Mouse (Mus musculus): ENCODE results near the gene Gnb5. TPM values are rescaled to one million over a fixed set of nuclear protein-coding genes. Genes with fewer than 3 reads are reported as not detected.

Gnb5 gene
- total and polyA plus RNA-seq, 3 experiments = 3.1 to 6.5 (median 4.7) TPM

DNA sequence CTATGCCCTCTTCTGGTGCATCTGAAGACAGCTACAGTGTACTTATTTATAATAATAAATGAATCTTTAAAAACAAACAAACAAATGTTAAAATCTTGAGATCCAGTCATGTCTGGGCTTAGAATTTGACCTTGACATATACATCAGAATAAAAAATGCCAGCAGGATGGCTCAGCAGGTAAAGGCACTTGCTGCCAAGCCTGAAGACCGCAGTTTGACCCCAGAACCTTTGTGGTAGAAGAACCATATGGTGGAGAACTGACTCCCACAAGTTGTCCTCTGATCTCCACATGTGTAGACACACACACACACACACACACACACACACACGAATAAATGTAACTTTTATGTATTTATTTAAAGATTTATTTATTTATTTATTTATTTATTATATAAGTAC lies 3.1 kb upstream of the Gnb5 start:
- no peaks in the 10 kb centered on the region for H3K27me3 ChIP-seq (replicated peaks)
- H3K36me3 ChIP-seq (replicated peaks in 1 of 2; ENCODE audit: control insufficient read depth in 1 of 2, insufficient read depth in 1 of 2, low read length in 1 of 2) = peaks cover 0 to 15% of the 10 kb centered on the region in 2 experiments
- H3K9me3 ChIP-seq (replicated peaks; ENCODE audit: low read length) = no peaks in the 10 kb centered on the region
- in situ Hi-C loops (cut with MboI; ENCODE audit: low pct_ligation_motif_present, low pct_unique_long_range_greater_than_20kb, low sequenced_read_pairs) (no loop called here), dilution Hi-C loops (cut with MboI; ENCODE audit: extremely low pct_ligation_motif_present, extremely low pct_unique_long_range_greater_than_20kb, low sequenced_read_pairs) (no loop called here)
- H3K79me2 ChIP-seq (replicated peaks; ENCODE audit: control insufficient read depth, extremely low read depth, insufficient read depth, poor library complexity, severe bottlenecking) = no peaks in the 10 kb centered on the region
- no peak overlapping the region for H3K4me3 ChIP-seq (replicated peaks in 1 of 3; ENCODE audit: low read depth in 2 of 3, low read length in 2 of 3, poor library complexity in 1 of 3)
- no peak overlapping the region for H3K4me2 ChIP-seq (ENCODE audit: insufficient read depth, low read depth, poor library complexity, severe bottlenecking)
- DNase-seq (ENCODE audit: extremely low read depth) = no peak
- peaks cover 0 to 7% of the 10 kb centered on the region in 2 experiments; a peak in 2 of 4 replicates for H3K4me1 ChIP-seq (ENCODE audit: control insufficient read depth in 1 of 2, insufficient read depth in 2 of 2)
- H3K27ac ChIP-seq (ENCODE audit: insufficient read depth, low read depth) = no peak overlapping the region
- TF ChIP-seq ZNF384 (IDR thresholded peaks at IDR 0.05; ENCODE audit: low read depth, low read length) = no peak
- no peak for TF ChIP-seq MAFK (IDR thresholded peaks at IDR 0.05; ENCODE audit: insufficient replicate concordance, low read length)
- no peak for TF ChIP-seq RCOR1 (conservative IDR thresholded peaks at IDR 0.05; ENCODE audit: low read depth, low read length)
- TF ChIP-seq MEF2A (IDR thresholded peaks at IDR 0.05; ENCODE audit: borderline replicate concordance, low read depth, low read length) = no peak
- TF ChIP-seq TCF12 (IDR thresholded peaks at IDR 0.05; ENCODE audit: low read depth, low read length) = no peak
- TF ChIP-seq POLR2AphosphoS2 (IDR thresholded peaks at IDR 0.05; ENCODE audit: low read depth, low read length) = no peak
- TF ChIP-seq GABPA (IDR thresholded peaks at IDR 0.05; ENCODE audit: insufficient replicate concordance, low read depth, low read length) = no peak
- TF ChIP-seq NELFE (IDR thresholded peaks at IDR 0.05; ENCODE audit: low read depth, low read length) = no peak
- no peak for TF ChIP-seq IRF4 (IDR thresholded peaks at IDR 0.05; ENCODE audit: low read depth, low read length)
- no peak for TF ChIP-seq CHD1 (IDR thresholded peaks at IDR 0.05; ENCODE audit: low read depth, low read length)
- no peak for TF ChIP-seq NRF1 (IDR thresholded peaks at IDR 0.05; ENCODE audit: low read depth, low read length)
- no peak for TF ChIP-seq USF1 (IDR thresholded peaks at IDR 0.05; ENCODE audit: low read depth, low read length)
- no peak for TF ChIP-seq RAD21 (IDR thresholded peaks at IDR 0.05; ENCODE audit: low read depth, low read length)
- no peak for TF ChIP-seq KAT2A (IDR thresholded peaks at IDR 0.05; ENCODE audit: insufficient replicate concordance, low read length)
- TF ChIP-seq MYC (IDR thresholded peaks at IDR 0.05; ENCODE audit: low read depth, low read length) = no peak
- H3K9ac ChIP-seq (ENCODE audit: insufficient read depth, low read depth) = no peak overlapping the region

GRCm38 (mm10) chr9:75303701-75304261 lies 2.3 kb upstream of the Gnb5 start:
- H3K9me3 ChIP-seq (replicated peaks; ENCODE audit: low read length) = no peaks in the 10 kb centered on the region
- DNase-seq (ENCODE audit: extremely low read depth) = no peak
- H3K79me2 ChIP-seq (replicated peaks; ENCODE audit: control insufficient read depth, extremely low read depth, insufficient read depth, poor library complexity, severe bottlenecking) = no peaks in the 10 kb centered on the region
- H3K4me2 ChIP-seq (ENCODE audit: insufficient read depth, low read depth, poor library complexity, severe bottlenecking) = peak overlapping the region; percentile 69
- H3K4me1 ChIP-seq (ENCODE audit: control insufficient read depth in 1 of 2, insufficient read depth in 2 of 2) = peaks cover 1 to 7% of the 10 kb centered on the region in 2 experiments; a peak in 3 of 4 replicates
- peak overlapping the region in 2 of 3 experiments; percentile 26 to 43 for H3K4me3 ChIP-seq (replicated peaks in 1 of 3; ENCODE audit: low read depth in 2 of 3, low read length in 2 of 3, poor library complexity in 1 of 3)
- H3K9ac ChIP-seq (ENCODE audit: insufficient read depth, low read depth) = peak overlapping the region; percentile 31; the same call in 1 of the 2 replicates
- no peak for TF ChIP-seq UBTF (IDR thresholded peaks at IDR 0.05; ENCODE audit: low read depth, low read length)
- TF ChIP-seq KAT2A (IDR thresholded peaks at IDR 0.05; ENCODE audit: insufficient replicate concordance, low read length) = no peak
- TF ChIP-seq RAD21 (IDR thresholded peaks at IDR 0.05; ENCODE audit: low read depth, low read length) = no peak
- TF ChIP-seq CTCF (conservative IDR thresholded peaks at IDR 0.05 in 1 of 2, IDR thresholded peaks at IDR 0.05 in 1 of 2; ENCODE audit: low read depth in 2 of 2, low read length in 2 of 2) = no peak
- no peak for TF ChIP-seq ETS1 (conservative IDR thresholded peaks at IDR 0.05; ENCODE audit: low read depth, low read length)
- peak; percentile 71 for TF ChIP-seq POLR2A (IDR thresholded peaks at IDR 0.05; ENCODE audit: low read depth, low read length)
- TF ChIP-seq BHLHE40 (IDR thresholded peaks at IDR 0.05; ENCODE audit: low read depth, low read length) = 0 out of 2 replicates have a peak, but pooled peaks have one; percentile 20
- 0 out of 2 replicates have a peak, but pooled peaks have one; percentile 12 for TF ChIP-seq EP300 (IDR thresholded peaks at IDR 0.05; ENCODE audit: low read length)
- TF ChIP-seq MXI1 (IDR thresholded peaks at IDR 0.05; ENCODE audit: low read depth, low read length) = no peak; the same call in 1 of the 2 replicates
- TF ChIP-seq ZKSCAN1 (IDR thresholded peaks at IDR 0.05; ENCODE audit: borderline replicate concordance, low read depth, low read length) = no peak
- 0 out of 2 replicates have a peak, but pooled peaks have one; percentile 26 for TF ChIP-seq TBP (conservative IDR thresholded peaks at IDR 0.05; ENCODE audit: low read depth, low read length)
- 0 out of 2 replicates have a peak, but pooled peaks have one; percentile 44 for TF ChIP-seq RCOR1 (conservative IDR thresholded peaks at IDR 0.05; ENCODE audit: low read depth, low read length)
- peak; percentile 57; the same call in 1 of the 2 replicates for TF ChIP-seq TCF12 (IDR thresholded peaks at IDR 0.05; ENCODE audit: low read depth, low read length)
- 0 out of 2 replicates have a peak, but pooled peaks have one; percentile 37 for TF ChIP-seq HCFC1 (IDR thresholded peaks at IDR 0.05; ENCODE audit: low read depth, low read length)
- TF ChIP-seq SIN3A (IDR thresholded peaks at IDR 0.05; ENCODE audit: low read length) = peak; percentile 57
- no peak for TF ChIP-seq SMC3 (IDR thresholded peaks at IDR 0.05; ENCODE audit: low read depth, low read length)
- no peak for TF ChIP-seq USF1 (IDR thresholded peaks at IDR 0.05; ENCODE audit: low read depth, low read length)
- TF ChIP-seq USF2 (conservative IDR thresholded peaks at IDR 0.05; ENCODE audit: low read depth, low read length) = 0 out of 2 replicates have a peak, but pooled peaks have one; percentile 4
- TF ChIP-seq JUN (IDR thresholded peaks at IDR 0.05; ENCODE audit: insufficient read depth, low read depth, low read length) = no peak
- TF ChIP-seq NELFE (IDR thresholded peaks at IDR 0.05; ENCODE audit: low read depth, low read length) = 0 out of 2 replicates have a peak, but pooled peaks have one; percentile 58
- no peak for TF ChIP-seq MAFK (IDR thresholded peaks at IDR 0.05; ENCODE audit: insufficient replicate concordance, low read length)
- TF ChIP-seq ELF1 (IDR thresholded peaks at IDR 0.05; ENCODE audit: low read depth, low read length) = no peak
- in situ Hi-C loops (cut with MboI; ENCODE audit: low pct_ligation_motif_present, low pct_unique_long_range_greater_than_20kb, low sequenced_read_pairs) = no loop called here
- dilution Hi-C loops (cut with MboI; ENCODE audit: extremely low pct_ligation_motif_present, extremely low pct_unique_long_range_greater_than_20kb, low sequenced_read_pairs) = no loop called here
- no peak overlapping the region for H3K27ac ChIP-seq (ENCODE audit: insufficient read depth, low read depth)
- no peaks in the 10 kb centered on the region for H3K27me3 ChIP-seq (replicated peaks)
- peaks cover 0 to 12% of the 10 kb centered on the region in 2 experiments for H3K36me3 ChIP-seq (replicated peaks in 1 of 2; ENCODE audit: control insufficient read depth in 1 of 2, insufficient read depth in 1 of 2, low read length in 1 of 2)
